Mouse (Mus musculus): Measurements from ENCODE around the gene Mbnl1.
"Not testable (repeated sequence)": the region's sequence is repeated elsewhere in the genome, so short reads cannot be mapped to it uniquely, and the experiment has no call there.

The Mbnl1 gene

DNA sequence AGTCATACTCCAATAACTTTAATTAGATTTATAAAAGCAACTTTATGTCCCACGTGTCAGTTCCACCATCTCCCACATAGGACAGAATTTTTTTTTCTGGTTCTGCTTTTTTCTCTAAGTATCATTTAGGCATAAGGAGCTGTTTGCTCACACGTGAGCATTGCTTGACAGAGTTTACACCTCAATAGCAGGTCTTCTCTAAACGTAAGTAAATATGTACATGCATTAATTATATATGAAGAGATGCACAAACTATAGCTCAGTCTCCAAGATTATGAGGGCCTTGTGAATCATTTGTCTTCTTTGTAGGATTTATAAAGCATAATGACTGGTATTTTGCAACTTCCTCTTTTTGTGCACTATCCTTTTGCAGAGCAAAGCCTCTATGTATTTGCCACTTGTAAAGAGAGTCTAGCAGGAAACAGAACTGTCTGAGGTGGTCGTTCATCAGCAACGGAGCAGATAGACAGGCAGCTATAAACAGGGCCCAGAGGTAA lies at the start of gene Mbnl1:
Mbnl1 (plus strand) TSS at position 150 of the 497 bp plus-strand sequence.
- DNase-seq: no peak

DNA sequence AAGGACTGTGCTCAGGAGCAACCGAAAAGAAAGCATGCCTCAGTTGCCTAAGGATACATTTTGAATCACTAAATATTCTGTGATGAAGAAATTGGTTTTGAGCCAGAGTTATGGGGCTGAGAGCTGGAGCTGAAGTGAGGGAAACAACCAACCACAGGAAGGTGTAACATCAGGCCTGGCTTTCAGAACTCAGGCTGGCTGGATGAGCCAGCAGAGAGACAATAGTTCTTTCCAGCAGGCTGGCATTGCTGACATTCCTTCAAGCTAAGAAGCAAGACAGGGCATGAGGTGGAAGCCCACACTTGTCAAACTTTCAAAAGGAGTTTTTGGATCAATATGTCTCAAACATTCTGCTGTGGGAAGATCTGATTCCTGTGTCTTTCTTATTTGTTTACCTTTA lies 48.5 kb upstream of the Mbnl1 start:
- DNase-seq: no peak

DNA sequence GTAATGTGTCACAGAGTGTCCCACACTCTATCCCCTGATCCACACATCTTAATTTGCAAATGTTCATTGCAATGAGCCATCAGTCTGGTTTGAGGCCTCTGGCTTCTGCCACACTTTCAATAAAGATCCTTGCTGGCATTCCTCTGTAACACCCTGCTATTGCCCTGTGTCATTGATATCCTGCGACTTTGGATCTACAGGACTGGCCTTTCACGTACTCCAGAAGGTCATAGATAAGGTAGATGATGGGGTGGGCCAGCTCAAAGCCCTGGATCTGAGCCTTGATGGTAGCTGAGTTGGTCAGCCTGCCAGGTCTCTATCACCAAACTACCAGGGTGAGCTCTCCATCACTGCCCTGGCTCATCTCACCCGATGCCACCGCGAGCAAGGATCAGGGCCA lies 43.6 kb upstream of the Mbnl1 start:
- no peak for DNase-seq

DNA sequence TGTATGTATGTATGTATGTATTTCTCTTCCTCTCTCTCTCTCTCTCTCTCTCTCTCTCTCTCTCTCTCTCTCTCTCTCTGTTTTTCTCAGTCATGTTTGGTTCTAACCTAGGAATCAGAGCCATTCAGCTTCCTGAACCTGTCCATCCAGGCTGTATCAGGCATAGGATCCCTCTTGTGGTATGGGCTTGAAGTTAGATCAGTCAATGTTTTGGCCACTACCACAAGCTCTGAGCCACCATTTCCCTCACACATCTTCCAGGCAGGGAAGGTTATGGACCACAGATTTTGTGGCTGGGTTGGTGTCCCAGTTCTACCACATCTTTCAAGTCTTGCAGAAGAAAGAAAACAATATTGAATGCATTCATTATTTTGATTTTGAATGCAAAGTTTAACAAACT lies 35.4 kb upstream of the Mbnl1 start:
- DNase-seq: no peak

DNA sequence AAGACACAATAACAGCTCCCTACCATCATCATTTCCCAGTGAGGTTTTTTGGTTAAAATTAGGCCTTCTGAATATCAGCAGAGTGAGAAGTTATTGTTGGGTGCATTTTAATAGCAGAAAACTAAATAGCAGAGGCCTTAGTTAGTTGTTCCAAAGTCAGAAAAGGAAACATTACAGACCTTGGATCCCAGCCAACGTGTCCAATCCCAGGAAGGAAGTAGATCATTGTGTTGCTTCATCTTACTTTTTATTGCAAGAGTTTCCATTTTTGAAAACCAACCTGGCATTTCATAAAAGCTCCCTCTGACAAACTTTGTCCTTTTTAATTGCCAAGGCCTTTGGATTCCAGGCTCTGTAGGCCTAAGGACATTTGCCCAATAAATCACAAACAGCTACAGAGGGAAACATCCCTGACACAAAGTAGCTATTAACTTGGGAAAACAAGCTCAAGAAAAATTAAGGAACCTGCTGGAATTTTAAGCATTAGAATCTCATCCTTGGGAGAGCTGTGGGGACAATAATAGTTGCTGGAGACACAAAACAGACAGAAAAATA lies 34.9 kb upstream of the Mbnl1 start:
- no peak for DNase-seq

DNA sequence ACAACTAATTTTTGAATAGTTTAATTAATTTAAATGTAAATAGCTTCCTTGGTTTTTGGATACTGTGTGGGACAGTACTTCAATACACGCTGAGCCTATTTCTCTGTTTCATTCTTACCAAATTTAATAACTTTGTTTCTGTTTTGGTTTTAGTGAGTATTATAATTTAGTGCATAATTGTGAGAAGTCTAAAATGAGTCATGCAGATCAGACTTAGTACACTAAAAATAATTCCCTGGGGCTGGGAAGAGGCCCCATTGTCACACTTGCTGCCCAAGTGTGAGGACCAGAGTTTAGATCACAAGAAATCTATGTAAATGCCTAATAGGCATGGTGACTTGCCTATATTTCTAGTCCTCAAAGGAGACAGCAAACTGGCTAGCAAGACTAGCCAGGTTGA lies 33.9 kb upstream of the Mbnl1 start:
- no peak for DNase-seq

DNA sequence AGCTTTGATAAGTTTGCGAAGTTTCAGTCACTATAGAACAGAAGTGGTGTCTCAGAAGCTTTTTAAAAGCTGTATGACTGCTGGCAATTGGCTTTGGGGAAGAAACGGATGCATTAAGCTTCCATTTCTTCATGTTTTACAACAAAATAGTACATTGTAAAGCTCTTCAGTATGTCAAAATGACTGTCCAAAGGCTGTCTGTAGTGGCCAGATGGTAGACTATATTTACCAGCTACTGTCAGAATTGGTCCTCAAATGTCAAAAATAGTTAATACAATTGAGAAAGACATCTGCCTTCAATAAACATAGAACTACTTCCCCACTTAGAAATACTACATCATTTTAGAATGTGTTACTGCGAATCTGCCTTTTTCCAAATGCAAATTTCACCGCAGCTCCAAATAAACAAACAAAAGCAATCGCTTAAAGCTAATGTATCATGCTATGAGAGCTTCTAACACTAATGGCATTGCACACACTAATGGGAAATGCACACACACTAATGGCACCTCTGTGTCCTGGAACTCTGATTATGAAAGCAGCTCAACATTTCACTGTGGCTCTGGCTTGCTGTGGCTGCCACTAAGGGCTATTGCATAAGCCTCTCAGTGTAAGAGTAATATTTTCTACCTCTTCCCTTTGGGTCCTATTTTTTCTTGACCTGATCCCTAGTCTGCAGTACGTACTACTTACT lies 10.7 kb upstream of the Mbnl1 start:
- DNase-seq: no peak

DNA sequence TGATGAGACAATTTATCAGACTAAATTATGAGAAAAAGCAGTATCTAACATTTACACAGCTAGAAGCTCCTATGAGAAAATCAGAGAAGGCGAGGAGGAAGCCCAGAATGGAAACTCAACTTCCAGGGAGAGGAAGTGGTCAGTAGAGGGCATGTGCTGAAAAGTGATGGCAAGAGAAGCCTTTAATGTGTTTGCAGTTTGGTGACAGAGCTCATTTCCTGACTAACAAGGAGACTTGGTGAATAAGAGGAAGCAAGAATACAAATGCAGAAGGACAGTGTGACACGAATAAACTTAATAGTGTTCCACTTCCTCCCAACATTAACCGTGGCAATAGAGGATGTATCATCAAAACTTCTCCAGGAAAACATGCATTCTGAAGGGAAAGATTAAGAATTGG lies 4.0 kb upstream of the Mbnl1 start:
- not testable (repeated sequence) for DNase-seq

DNA sequence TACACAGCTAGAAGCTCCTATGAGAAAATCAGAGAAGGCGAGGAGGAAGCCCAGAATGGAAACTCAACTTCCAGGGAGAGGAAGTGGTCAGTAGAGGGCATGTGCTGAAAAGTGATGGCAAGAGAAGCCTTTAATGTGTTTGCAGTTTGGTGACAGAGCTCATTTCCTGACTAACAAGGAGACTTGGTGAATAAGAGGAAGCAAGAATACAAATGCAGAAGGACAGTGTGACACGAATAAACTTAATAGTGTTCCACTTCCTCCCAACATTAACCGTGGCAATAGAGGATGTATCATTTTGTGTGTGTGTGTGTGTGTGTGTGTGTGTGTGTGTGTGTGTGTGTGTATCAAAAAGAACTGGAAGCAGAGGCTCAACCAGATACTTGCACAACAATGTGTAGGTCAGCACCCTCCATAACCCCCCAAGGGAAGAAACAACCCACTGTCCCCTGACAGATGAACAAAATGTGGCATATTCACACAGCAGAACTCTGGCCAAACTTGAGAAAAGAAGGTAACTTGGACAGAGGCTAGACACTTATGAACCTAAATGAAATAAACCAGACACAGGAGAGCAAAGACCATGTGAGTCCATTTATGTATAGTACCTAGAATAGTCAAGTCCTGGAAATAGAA lies 3.3 kb upstream of the Mbnl1 start:
- DNase-seq: not testable (repeated sequence)

DNA sequence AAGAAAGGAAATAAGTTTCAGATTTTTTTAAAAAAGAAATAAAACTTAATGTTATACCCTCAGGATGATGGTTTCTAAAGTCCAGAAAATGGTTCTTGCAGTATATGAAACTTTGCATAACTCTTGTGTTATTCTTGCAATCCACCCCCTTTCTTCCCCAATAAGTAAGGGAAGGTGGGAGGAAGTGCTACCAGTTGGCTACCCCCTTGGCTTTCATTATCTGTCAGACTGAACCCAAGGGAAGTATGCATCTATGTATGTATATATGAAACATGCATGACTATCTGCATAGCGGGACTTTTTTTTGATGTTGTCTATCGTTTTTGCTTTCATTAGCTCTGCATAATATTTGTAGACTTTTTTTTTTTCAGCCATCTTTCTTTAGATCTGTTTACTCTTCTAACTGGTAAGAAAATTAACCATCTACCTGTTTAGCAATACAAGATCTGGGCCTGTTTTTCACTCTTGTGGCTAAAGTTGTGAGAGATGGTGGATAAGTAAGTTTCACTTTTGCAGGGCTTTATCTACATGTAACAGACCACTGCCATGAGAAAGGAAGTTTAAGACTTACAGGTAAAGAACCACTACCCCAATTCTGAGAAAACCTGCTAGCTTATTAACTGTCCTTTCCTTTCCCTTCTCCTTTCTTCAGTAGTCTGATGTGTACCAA lies 484 bp upstream of the Mbnl1 start:
- DNase-seq: no peak

DNA sequence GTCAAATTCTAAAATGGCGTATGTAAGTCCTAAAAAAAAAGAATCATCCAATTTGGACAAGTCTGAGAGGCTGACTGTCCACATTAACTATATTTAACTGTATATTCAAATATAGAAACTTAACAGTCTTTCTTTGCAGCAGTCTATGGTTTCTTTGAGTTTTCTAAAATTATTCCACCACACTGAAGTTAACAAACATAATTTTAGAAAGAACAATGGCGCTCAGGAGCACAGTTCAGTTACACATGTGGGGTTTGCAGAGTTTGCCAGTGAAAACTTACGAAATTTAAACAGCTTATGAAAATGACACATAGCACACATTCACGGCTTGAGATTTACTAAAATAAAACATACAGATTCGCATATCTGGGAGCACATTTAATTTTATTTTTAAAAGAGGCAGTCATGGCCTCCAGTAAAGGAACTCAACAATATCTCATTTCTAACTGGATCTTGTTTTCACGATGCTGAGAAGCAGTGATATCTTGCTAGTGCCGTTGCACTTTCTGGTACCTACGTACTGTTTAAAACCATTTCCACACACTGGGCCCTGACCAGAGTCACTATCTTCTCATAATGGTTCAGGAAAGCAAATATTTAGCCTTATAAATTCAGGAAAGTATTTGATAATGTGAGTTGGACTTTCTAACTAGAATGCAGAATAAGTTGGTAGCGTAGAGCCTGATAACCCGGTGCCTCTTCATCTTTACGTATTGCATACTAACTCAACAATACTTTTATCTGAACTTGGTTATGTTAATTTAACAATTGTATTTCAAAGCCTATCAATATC lies 1.4 kb downstream of the Mbnl1 start:
- DNase-seq: no peak

DNA sequence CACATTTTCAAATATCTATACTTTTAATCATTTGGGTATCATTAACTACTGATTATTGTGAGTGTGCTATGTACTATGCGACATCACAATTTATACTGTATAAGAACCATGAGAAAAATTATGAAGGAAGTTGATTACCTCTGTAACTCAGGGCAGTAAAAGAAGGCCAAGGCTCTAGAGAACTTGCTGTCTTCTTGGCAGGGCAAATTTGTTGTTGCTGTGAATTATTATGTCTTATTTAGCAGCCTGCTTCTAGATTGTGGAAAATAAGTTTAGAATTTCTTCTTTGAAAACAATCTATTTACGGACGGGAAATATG lies 2.0 kb downstream of the Mbnl1 start:
- DNase-seq: no peak

DNA sequence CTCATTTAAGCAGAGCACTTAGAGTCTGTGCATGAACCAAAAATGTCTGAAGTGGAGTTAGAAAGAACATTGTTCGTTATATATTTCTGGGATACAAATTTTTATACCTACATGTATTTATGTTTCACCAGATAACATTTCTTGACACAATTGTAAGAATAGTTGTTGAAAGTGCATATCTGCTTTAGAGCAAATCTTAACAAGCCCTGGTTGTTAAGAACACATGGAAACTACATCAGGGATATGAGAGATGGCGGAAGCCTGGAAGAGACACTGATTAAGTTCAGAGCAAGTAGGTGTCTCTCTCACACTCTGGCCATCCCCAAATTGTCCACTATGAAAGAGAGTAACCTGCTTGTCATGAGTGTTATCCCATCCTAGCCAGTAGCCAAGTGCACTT lies 2.4 kb downstream of the Mbnl1 start:
- DNase-seq: no peak

DNA sequence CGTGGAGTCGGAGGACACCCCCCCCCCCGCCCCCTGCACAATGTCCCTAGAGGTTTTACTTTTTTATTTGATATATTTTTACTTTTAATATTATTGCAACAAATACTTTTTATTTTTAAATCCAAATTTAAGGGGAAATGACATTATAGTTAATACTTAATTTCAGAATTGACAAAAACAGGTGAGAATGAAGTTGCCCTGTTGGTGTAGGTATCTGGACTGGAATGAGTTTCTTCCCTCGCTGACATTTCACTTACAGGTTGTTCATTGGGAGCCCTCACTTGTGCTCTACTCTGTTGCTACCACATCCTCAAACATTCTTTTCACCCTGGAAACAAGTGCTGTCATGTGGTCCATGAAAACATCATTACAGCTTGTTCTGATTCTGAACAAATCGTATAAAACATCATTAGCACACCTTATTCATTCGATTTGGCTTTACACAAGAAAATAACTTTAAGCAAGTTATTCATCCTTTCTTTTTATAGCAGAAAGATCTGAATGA lies 4.2 kb downstream of the Mbnl1 start:
- DNase-seq: no peak

DNA sequence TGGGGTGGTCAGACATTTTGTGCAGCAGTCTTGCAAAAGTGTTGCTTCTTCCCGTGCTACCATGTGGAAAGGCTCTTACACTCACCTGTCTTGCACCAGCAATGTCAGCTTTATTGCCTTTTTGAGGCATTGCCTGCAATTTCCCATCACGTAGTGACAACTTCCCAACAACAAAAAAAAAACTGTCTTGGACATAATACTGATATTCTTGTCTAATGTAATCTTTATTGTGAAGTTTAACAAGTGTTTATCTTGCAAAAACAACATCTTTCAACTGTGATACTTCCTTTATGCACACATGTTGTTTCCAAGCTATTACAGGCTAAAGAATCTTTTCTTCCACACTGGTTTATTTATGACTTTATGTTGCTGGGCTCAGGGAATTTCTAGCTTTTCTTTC lies 5.8 kb downstream of the Mbnl1 start:
- DNase-seq: no peak

DNA sequence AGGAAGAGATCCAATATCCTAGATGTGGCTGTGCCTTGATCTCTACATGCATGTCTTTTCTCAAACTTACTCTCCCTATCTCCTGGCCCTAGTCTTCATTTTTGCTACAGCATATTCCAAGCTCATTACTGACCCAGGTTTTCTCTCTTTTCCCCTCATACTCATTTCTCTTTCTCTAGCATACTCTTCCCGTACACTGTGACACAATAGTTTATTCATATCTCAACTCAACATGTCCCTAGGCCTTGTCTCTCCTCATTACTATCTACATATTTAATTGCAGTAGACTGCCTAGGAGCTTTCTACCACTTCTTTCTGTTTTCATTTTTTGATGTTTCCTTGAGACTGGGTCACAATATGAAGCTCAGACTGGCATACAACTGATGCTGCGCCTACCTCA lies 8.1 kb downstream of the Mbnl1 start:
- DNase-seq: no peak

DNA sequence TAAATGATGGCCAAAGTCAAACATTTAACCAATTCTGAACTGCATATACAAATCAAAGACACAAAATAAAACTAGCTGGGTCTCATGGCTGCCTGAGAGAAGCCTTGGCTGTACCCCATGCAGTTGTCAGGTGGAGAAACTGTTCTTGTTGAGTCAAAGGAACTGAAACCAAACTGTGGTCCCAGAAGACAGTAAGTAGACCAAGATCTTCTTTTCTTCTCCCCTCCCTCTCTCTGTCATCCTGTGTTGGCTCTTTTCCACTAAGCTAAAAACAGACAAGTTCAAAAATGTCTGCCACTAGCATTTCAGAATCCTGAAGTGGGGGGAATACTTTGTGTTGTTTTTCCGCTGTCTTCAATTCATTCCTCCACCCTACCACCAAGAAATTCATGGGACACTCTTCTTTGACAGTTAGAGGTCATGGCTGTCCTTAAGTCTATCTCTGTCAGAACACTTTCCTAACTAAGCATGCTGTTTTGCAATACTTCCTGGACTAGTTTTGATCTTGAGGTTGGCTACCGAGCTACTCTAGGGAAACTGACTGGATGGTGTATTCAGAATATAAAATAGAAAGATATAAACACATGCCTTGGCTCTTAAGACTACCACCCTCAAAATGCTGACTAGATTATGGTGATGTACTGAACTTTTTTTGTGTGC lies 9.2 kb downstream of the Mbnl1 start:
- no peak for DNase-seq

DNA sequence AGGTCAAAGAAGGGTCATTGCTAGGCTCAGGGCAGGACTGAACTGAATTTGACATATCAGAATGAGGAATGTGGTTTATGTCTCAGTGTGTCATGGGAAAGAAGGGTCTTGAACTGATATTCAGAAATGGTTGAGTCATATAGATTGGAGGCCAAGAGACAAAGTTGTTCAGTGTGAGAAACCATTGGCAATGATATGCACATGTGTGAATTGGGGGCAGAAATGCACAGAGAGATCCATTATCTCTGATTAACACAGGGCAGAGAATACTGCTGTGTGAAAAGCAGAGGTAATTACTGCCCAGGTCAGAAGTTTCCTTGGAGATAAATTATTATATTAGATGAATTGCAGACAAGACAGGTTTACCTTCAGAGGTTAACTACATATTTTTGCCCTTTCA lies 10.7 kb downstream of the Mbnl1 start:
- DNase-seq: no peak

DNA sequence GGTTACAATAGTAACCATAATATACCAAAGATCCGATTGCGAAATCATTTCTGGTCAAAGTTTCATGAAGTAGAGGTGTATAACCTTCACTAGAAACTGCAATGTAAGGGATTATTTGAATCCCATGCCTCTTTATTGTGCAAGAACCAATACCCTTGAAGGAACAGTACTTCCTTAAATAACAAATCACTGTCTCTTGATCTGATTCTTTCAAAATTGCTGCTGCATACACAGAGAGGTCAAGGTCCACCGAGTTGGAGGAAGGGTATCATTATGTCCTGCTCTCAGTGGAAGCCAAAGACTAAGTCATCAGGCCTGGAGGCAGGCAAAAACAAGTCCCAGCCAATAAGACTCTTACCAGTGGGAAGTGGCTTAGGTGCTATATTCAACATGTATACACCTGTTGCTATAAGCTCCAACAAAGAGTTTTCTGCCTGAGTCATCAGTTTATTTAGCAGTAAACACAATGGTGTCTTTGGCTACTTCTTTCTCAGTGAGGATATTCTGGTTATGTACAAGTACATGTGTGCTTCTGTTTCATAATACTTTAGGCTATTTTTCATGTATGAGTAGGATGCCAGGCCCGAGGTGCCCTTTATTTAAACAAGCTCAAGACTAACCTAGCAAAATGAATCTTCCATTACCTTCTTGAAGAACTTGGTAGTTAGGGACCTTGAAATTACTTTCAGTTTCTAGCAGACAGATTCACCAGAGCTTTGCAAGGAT lies 13.5 kb downstream of the Mbnl1 start:
- DNase-seq: no peak

DNA sequence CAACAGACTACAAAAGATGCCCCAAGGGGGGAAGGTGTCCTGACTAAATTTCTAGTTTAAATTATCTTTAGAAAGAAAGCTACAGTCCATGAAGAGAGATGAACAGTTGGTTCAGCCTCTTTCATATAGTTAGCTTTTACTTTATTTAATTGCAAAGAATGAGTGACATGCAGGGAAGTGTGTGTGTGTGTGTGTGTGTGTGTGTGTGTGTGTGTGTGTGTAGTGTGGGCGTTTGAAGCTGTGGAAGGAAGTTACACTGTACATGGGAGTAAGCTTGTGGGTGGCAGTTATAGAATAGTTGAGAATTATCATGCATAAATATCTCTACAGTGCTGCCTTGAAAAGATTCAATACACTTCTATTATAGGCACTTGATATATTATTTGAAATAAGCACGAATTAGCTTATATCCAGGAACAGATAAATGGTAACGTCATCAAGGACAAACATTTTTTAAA lies 14.1 kb downstream of the Mbnl1 start:
- DNase-seq: no peak

DNA sequence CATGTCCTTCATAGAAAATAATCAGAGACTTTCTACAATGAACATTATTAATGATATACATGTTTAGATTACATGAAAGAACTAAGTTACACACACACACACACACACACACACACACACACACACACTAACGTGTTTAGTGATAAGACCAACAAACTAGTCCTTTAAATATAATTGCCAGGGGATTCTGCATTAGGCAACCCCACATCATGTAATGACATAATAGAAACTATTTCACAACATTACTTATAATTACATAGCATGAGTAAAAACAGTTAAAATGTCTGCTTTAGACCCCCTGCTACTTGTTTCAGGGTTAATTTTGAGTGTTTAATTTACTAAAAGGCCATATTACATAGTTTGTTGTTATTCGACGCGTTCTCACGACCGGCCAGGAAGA lies 16.9 kb downstream of the Mbnl1 start:
- DNase-seq: no peak

Measured in embryo, embryonic 11 days (tissue).